Mouse (Mus musculus) urinary bladder, adult 2 months (tissue): ENCODE measurements around the gene Npsr1. TPM values are rescaled to one million over a fixed set of nuclear protein-coding genes. Genes with fewer than 3 reads are reported as not detected.

Experiments used
- DNase-seq: peaks from one replicate; pipeline ENCODE4 v3.0.0; 2022; ENCODE audit warnings: low spot score
- polyA plus RNA-seq: library from polyadenylated mRNA; depleted of rRNA; stranded (reverse); fragments of >200 nt; gene quantifications from 2 replicates; pipeline ENCODE4 v1.2.3, GENCODE M21; 2012; rRNA removed

Gene Npsr1
- not detected in 2 replicates for polyA plus RNA-seq

DNA sequence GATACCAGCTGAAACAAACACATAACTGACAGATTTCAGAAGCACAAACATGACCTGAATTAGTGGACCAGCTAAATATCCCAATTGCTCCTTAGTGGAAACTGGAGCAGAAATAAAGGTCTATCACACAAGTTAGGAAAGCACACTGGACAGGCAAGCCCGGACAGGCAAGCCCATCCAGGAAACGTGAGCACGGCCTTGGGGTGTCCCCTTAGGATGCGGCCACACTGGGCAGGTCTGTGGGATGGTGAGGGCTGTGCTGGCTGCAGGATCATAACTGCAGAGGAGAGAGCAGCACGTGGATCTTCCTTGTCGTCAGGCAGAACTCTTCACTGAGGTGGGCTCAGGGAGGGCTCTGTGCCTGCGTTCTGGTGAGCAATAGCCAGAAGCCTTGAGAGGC lies at the start of gene Npsr1:
Npsr1 (plus strand) TSS at position 301 of the 400 bp plus-strand sequence.
- DNase-seq, result no peak

GRCm38 (mm10) chr9:24051538-24051937 lies 46.3 kb upstream of the Npsr1 start:
- DNase-seq, result no peak

GRCm38 (mm10) chr9:24063251-24063650 lies 34.5 kb upstream of the Npsr1 start:
- DNase-seq, result no peak

DNA sequence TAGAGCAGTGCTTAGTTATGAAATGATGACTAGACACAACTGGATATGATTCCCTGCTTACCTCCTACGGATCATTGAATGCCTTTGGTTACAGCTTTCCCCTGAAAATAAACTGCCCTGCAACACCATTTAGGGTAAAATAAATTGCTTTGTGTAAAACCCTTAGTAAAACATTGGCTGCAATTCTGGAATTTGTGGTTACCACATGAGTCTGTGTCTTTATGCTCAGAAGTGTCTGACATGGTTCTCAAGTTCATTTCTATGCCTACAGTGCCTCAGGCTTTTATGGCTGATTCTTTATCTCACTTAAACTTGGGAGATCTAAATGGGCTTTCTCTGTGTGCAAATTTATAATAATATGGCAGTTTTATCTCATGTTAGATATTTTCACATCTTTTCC lies 26.1 kb upstream of the Npsr1 start:
- no peak for DNase-seq

- no peak for DNase-seq
Measured at GRCm38 (mm10) chr9:24077596-24077995, 20.2 kb upstream of the Npsr1 start.

DNA sequence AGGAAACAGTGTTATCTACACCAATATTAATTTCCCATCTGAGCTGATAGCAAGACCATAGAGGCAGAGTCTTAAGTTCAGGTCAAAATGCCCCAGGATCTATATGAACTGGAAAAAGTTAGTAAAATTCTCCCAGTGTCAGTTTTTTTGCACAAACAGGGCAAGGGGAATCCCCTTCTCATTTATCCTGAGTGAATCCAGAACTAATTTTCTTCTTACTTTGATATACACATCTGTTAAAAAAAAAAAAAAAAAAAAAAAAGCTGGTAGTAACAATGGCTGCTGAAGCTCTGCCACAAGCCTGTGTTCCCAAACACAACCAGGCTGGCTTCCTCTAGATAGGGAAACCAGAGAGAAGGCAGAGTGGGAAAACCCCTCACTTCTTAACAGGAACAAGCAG lies 5.9 kb upstream of the Npsr1 start:
- no peak for DNase-seq

GRCm38 (mm10) chr9:24098526-24098925 lies 730 bp downstream of the Npsr1 start:
- DNase-seq, result no peak

GRCm38 (mm10) chr9:24099631-24100030 lies 1.8 kb downstream of the Npsr1 start:
- no peak for DNase-seq

GRCm38 (mm10) chr9:24119423-24119822 lies 21.6 kb downstream of the Npsr1 start:
- DNase-seq, result no peak

- no peak for DNase-seq
Measured at GRCm38 (mm10) chr9:24133142-24133541, 35.3 kb downstream of the Npsr1 start.

- DNase-seq, result no peak
Measured at GRCm38 (mm10) chr9:24136354-24136753, 38.6 kb downstream of the Npsr1 start.

DNA sequence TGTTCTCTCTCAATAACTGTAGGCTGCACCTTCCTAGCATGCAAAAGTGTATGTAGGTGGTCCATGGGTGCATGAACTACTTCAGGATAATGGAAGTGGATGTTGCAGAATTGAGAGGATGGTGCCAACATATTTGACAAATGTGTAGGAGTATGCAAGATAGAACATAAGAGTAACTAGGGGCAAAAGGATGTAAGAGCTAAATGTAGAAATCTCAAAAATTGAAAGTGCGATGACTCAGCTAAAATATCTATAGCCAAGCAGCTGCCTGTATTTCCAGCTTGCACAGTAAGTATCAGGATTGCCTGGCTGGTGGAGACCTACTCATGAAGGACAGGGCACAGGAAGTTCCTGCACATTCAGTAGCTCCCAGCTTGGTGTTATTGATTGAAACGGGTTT lies 46.5 kb downstream of the Npsr1 start:
- no peak for DNase-seq

DNA sequence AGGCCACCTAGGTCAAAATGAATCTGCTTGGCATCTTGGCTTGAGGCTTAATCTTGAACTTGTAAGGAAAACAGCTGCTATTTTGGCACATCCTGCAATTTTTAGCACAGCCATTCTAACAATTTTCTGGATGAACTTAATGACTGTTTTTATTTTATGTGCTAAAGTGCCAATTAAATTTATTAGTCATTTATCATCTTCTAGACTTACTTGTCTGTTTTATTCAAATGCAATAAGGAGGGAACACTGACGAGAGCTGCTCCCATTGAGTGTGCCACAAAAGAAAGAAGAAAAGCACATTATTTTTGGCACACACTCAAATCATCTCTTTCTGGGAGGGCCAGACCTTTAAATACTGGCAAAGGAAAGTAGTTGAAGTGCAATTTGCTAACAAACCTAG lies 59.4 kb downstream of the Npsr1 start:
- DNase-seq, result no peak

DNA sequence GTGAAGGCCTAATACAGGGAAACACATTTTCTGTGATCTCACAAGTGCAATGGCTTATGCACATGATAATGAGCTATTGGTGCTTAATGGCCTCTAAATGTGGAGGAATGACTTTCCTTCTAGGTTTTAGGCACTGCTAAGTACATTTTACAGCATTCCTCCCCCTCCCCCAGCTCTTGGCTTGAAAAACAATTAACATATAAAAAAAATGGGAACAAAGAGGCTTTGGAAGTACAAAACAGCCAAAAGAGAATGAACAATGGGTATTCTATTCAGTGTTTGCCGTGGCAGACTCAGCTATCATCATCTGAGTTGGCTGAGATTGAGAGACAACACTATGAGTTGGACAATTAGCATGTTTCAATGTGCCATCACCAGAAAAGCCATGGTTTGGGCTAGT lies 62.6 kb downstream of the Npsr1 start:
- no peak for DNase-seq

DNA sequence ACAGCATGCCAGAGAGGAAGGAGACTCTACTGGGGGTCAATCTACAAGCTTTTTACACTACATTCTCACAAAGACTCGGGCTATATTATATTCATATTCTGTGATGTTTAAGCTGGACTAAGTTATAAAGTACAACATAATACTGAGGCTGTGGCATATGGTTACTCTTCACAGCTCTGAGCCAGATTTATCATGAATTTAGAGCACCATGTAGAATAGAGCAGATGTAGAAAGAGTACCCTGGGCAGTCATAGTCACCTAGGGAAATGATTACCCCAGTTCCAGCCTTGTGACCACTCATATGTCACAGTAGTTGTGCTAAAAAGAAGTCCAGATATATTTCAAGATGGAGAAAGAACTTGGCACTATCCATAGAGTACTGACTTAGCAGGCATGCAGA lies 70.7 kb downstream of the Npsr1 start:
- DNase-seq, result no peak

DNA sequence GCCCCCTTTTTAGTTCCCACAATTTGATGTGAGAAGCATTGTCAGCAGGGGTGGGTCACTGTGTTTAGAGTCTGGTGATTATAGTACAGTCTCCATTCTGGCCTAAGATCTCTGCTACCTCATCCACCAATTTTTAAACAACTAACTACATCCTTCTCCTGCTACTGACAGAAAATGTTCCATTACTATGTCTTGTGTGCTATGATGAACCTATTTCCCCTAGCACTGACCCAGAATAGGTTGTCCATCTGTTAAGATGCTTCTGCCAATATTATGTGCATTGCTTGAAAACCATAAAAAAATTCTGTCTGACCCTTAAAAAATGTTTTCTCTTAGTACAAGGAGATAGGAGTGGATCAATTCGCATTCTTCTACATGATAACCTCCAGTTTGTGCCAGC lies 72.9 kb downstream of the Npsr1 start:
- DNase-seq, result no peak

DNA sequence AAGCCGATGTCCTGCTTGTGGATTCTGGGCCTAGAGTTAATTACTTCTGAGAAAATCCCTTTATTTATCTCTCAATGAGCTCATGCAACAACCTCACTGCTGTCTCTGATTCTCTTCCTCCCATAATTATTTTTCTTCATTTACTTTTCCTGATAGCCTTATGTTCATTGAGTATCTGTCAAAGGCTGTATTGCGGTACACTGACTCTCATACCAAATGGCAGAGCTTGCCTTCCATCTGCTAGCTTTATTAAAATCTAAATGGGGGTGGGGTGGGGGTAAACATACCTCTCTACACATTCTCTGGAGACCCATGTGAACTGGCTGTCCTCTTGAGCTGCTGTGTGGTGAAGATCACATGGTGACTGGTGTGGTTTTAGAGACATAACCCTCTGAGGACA lies 80.9 kb downstream of the Npsr1 start:
- DNase-seq, result no peak

- no peak for DNase-seq
Measured at GRCm38 (mm10) chr9:24180926-24181325, 83.1 kb downstream of the Npsr1 start.

DNA sequence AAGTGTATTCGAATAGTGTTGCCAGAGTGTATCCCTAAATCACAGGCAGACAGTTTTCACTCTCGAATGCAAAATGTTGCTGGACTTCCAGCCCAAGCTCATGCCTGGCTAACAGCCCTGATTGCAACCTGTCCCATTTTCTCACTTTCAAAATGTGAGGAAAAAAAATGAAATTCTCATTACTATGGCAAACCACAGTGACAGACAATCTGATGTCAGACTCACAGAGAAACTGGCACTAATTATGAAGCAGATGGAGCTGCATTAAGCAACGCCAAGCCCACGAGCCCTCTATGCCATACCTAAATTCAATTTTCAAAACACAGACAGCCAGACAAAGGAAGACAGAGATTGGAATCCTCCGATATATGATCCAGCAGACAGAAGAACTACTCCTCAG lies 88.5 kb downstream of the Npsr1 start:
- no peak for DNase-seq

GRCm38 (mm10) chr9:24189511-24190260 lies 91.9 kb downstream of the Npsr1 start:
- DNase-seq, result no peak

- DNase-seq, result no peak
Measured at GRCm38 (mm10) chr9:24190261-24190588, 92.4 kb downstream of the Npsr1 start.

DNA sequence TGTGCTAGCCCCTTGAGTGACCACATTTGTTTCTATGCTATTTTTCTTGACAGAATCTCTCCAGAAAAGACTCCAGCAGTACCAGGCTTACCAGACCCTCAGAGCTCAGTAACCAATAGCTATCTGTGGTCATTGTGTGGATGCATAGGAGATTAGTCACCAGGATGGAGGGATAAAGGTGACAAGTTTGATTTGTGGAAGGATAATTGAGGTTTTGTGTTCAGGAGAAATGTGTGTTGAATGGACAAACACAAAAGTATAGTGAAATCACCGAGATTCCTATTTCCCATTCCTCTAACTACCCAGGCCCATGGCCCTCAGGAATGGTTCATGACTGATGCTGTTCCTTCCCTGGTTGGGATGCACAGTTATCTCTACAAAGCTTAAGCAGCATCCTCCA lies 100.5 kb downstream of the Npsr1 start:
- DNase-seq, result no peak

DNA sequence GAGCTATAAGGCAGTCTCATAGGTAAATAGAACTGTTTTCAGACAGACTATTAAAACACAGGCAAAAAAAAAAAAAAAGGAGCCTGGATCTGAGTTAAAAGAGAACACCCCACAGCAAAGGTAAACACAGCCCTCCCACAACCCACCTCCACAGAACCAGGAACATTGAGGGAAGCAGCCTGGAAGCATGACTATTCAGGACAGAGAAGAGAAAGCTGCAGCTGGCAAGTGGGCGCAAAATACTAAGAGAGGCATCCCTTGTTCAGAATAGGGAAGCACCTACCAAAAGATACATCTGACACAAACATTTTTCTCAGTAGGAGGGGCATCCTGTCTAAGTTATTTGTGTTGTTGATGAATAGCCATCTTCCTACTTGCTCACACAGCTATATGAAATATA lies 113.8 kb downstream of the Npsr1 start:
- DNase-seq, result no peak

DNA sequence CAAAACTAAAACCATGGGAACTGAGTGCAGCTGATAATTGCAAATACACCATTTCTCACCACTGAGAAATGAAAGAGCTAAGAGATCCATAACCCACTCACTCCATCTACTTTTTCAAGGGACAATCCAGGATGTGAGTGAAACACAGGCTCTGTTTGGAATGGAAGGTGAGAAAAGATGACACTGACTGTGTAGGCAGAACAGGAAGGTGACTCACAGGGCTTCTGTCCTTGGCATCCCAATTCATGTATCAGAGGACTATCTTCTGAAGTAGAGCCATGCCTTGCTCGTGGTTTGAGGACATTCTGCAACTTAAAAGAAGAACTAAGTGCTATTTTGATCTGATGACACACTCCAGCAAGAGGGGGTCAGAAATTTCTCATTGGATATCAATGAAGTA lies 119.9 kb downstream of the Npsr1 start:
- no peak for DNase-seq
